Mouse (Mus musculus): ENCODE results near the gene Srsf9. TPM values are rescaled to one million over a fixed set of nuclear protein-coding genes. Genes with fewer than 3 reads are reported as not detected.
"Not testable (repeated sequence)": the region's sequence is repeated elsewhere in the genome, so short reads cannot be mapped to it uniquely, and the experiment has no call there.

The Srsf9 gene
- total RNA-seq, 2 experiments from 2014 or later, result 83.9 to 87.4 TPM

- DNase-seq (ENCODE audit: low spot score in 2 of 2), result no peak
These were observed 37.8 kb downstream of the Srsf9 start for GRCm38 (mm10) chr5:115364782-115365181.

DNA sequence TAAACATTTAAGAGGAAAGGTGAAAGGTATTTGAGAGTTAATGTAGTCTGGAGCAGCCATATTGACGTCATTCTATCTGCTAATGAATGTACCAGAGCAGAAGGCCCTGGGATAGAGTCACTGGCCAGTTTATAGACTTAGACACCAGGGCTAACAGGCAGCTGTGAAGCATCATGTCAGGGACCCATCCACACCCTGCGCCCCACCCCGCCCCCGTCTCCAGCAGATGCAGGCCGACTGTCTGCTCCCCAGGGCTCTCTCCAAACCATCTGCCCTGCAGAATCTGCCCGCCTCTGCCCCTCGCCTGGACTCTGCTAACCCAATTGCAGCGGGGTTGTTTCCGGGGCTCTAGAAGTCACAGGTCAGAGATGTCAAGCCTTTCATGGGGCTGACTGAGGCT, 44.8 kb downstream of the Srsf9 start:
- DNase-seq (ENCODE audit: low spot score in 2 of 2), result no peak

DNA sequence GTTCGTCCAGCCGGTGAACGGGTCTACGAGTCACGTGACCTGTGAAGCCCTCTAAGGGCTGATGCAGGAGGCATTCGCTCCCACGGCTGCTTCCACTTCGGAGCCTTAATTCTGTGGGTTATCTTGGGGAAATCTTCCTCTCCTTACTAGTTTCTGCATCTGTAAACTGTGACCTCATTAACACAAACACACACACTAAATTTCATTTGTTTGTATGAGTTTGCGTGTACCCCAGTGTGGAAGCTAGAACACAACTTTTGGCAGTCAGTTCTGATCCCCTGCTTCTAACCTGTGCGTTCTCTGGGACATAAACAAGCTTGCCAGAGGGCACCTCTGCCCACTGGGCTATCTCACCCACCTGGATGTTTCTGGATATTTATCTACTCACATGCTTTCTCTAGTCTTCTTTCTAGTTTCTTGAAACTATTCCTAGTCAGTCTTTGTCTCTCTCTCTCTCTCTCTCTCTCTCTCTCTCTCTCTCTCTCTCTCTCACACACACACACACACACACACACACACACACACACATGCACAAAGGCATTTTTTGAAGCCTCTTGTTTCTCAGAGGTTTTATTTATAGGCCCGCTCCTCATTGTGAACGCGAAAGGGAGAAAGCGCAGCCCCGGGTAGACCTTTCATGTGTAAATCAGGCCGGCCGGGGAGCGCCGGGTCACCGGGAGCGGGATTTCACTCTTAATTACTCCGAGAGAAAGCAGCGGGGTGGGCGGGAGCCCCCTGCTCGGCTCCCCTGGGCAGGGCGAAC, 46.6 kb downstream of the Srsf9 start:
- no peak for DNase-seq (ENCODE audit: low spot score in 2 of 2)

- no peak for DNase-seq (ENCODE audit: low spot score in 2 of 2)
These were observed 47.3 kb downstream of the Srsf9 start for GRCm38 (mm10) chr5:115374204-115374820.

DNA sequence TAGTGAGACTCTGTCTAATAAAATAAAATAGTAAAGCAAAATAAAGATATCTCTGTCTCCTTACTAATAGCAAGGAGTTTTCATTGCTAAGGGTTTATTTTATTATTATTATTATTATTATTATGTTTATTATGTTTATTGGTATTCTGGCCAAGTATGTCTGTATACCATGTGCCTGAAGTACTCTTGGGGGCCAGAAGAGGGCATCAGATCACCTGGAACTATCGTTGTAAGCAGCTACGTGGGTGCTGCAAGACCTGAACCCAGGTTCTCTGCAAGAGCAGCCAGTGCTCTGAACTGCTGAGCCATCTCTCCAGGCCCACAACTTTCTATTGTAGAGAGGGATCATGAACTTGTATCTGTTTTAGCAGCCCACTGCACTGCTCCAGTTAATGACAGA, 48.5 kb downstream of the Srsf9 start:
- no peak for DNase-seq (ENCODE audit: low spot score in 2 of 2)

- DNase-seq (ENCODE audit: low spot score in 2 of 2), result not testable (repeated sequence)
These were observed 51.9 kb downstream of the Srsf9 start for GRCm38 (mm10) chr5:115378882-115379281.

Other genes with a start within 250 kb of the Srsf9 start
- under 1 TPM in 1 of 2 experiments, not detected in 1; 0.73 TPM for gene Gm10401, start 228.9 kb upstream of the Srsf9 start, total RNA-seq (2021)
- 100 to 1,000 TPM; 166 to 191 TPM for gene Acads, start 207.8 kb upstream of the Srsf9 start, total RNA-seq (2021)
- 10 to 100 TPM; 35.1 to 39.1 TPM for gene Unc119b, start 192.2 kb upstream of the Srsf9 start, total RNA-seq (2021)
- 100 to 1,000 TPM; 208 to 242 TPM for gene Mlec, start 169.0 kb upstream of the Srsf9 start, total RNA-seq (2021)
- 1 to 10 TPM; 4.5 to 5.0 TPM for gene Cabp1, start 132.8 kb upstream of the Srsf9 start, total RNA-seq (2021)
- gene Pop5, start 91.3 kb upstream of the Srsf9 start, total RNA-seq (2021), result 10 to 100 TPM; 45.9 to 46.8 TPM
- gene Rnf10, start 54.3 kb upstream of the Srsf9 start, total RNA-seq (2021), result 100 to 1,000 TPM; 214 to 224 TPM
- 10 to 100 TPM; 54.4 to 59.8 TPM for gene Coq5, start 47.5 kb upstream of the Srsf9 start, total RNA-seq (2021)
- 100 to 1,000 TPM; 219 to 273 TPM for gene Dynll1, start 26.2 kb upstream of the Srsf9 start, total RNA-seq (2021)
- gene Gatc, start 14.0 kb downstream of the Srsf9 start, total RNA-seq (2021), result 10 to 100 TPM; 19.1 to 20.3 TPM
- gene Triap1, start 14.0 kb downstream of the Srsf9 start, total RNA-seq (2021), result 10 to 100 TPM; 35.1 to 39.6 TPM
- gene Cox6a1, start 21.8 kb downstream of the Srsf9 start, total RNA-seq (2021), result 100 to 1,000 TPM; 720 to 752 TPM
- gene Msi1, start 102.4 kb downstream of the Srsf9 start, total RNA-seq (2021), result 10 to 100 TPM; 27.0 to 33.2 TPM
- gene Pla2g1b, start 139.1 kb downstream of the Srsf9 start, total RNA-seq (2021), result 10 to 100 TPM in 1 of 2 experiments, not detected in 1; 13.7 TPM
- 10 to 100 TPM; 29.9 to 31.3 TPM for gene Sirt4, start 157.5 kb downstream of the Srsf9 start, total RNA-seq (2021)
- gene Pxn, start 179.5 kb downstream of the Srsf9 start, total RNA-seq (2021), result 10 to 100 TPM; 77.6 to 82.4 TPM
- gene Rplp0, start 232.3 kb downstream of the Srsf9 start, total RNA-seq (2021), result 1,000 to 10,000 TPM; 1,094 to 1,122 TPM
- 10 to 100 TPM; 83.5 to 87.5 TPM for gene Gcn1l1, start 238.1 kb downstream of the Srsf9 start, total RNA-seq (2021)